Mouse (Mus musculus): Measurements from ENCODE around the gene Pdrg1.

DNA sequence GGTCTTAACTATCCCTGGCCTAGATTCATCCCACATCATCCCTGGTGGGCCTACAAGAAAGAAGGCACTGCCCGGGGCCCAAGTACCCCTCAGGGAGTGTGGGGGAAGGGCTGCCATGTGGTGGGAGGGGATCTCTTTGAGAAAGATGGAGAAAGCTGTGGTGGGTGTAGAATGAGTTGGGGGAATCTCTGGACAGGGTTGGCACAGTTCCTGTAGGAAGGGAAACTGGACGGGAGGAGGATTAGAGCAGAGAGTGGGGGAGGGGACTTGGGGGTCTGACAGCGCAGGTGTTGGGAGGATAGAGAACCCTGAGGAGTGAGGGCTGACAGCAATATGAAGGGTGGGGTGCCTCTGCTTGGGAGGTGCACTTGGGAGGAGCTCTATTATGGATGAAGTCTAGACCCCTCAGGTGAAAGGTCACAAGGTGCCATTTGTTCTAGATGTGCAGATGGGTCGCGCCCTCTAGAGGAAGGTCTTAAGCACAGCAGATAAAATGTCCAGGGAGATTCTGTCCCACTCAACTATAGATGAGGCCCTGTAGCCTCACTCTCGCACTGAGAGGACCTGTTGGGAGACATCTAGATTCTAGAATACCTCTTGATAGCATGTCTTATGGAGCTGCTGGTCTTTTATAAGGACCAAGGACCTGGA, 40.2 kb upstream of the Pdrg1 start:
- TF ChIP-seq CTCF (IDR thresholded peaks at IDR 0.05; ENCODE audit: low read depth): no peak
- TF ChIP-seq EP300 (IDR thresholded peaks at IDR 0.05; ENCODE audit: low read depth): no peak
